ENCODE assay signal across 10 mouse cellular contexts in genomic region chrX:9128317-9128831, GRCm38 (mm10). TPM values are rescaled to one million over a fixed set of nuclear protein-coding genes. Genes with fewer than 3 reads are reported as not detected.
DNase-seq lines count a peak whose midpoint lies in the region; ATAC-seq lines count a peak whose summit lies in the region.
"Had no signal": no experiment of that assay in that cellular context is flagged by ENCODE, and none has a peak within 500 bp of the region (broad histone marks: within the 10 kb centered on the region; RNA-seq: fewer than 3 reads in every experiment).

No protein-coding gene starts in this region.

- no peaks in the 10 kb centered on the region for H3K9me3 ChIP-seq in hindbrain, embryonic 11.5 days (ENCODE audit: control insufficient read depth, low read length)
- H3K9me3 ChIP-seq in hindbrain, embryonic 13.5 days, result no peaks in the 10 kb centered on the region
- H3K9me3 ChIP-seq: limb, embryonic 15.5 days; stomach, embryonic 15.5 days had no signal

- H3K9ac ChIP-seq in hindbrain, embryonic 11.5 days (ENCODE audit: low read depth, low read length), result no peak overlapping the region
- no peak overlapping the region for H3K9ac ChIP-seq in hindbrain, embryonic 13.5 days
- H3K9ac ChIP-seq: limb, embryonic 15.5 days; stomach, embryonic 15.5 days had no signal

- peak; percentile 9 for DNase-seq in hindbrain, embryonic 11.5 days (ENCODE audit: low spot score)
- DNase-seq in c-Kit-positive CD71-negative TER-119-negative erythroid progenitor cells, embryonic 14.5 days (ENCODE audit: low read depth), result peak; percentile 7
- DNase-seq in lung, postnatal 14 days, result peak; percentile 24
- DNase-seq in thymus, postnatal 0 days (ENCODE audit: low spot score), result no peak

- H3K4me1 ChIP-seq in hindbrain, embryonic 11.5 days (replicated peaks; ENCODE audit: control insufficient read depth, insufficient read depth, low read length), result no peaks in the 10 kb centered on the region
- no peaks in the 10 kb centered on the region for H3K4me1 ChIP-seq in hindbrain, embryonic 13.5 days (replicated peaks)
- H3K4me1 ChIP-seq: limb, embryonic 15.5 days; stomach, embryonic 15.5 days had no signal

- no peak overlapping the region for H3K4me2 ChIP-seq in hindbrain, embryonic 11.5 days (replicated peaks; ENCODE audit: low read depth, low read length)
- no peak overlapping the region for H3K4me2 ChIP-seq in hindbrain, embryonic 13.5 days
- H3K4me2 ChIP-seq: limb, embryonic 15.5 days; stomach, embryonic 15.5 days had no signal

- H3K27me3 ChIP-seq in hindbrain, embryonic 11.5 days (ENCODE audit: control insufficient read depth, insufficient read depth, low read length), result no peaks in the 10 kb centered on the region
- no peaks in the 10 kb centered on the region for H3K27me3 ChIP-seq in hindbrain, embryonic 13.5 days
- H3K27me3 ChIP-seq: limb, embryonic 15.5 days; stomach, embryonic 15.5 days had no signal

- WGBS in hindbrain, embryonic 11.5 days, result 46% methylated on average over 7 of the region's 7 CpGs
- WGBS in hindbrain, embryonic 13.5 days, result 49% methylated on average over 7 of the region's 7 CpGs

- no peaks in the 10 kb centered on the region for H3K36me3 ChIP-seq in hindbrain, embryonic 11.5 days (ENCODE audit: control insufficient read depth, insufficient read depth, low read length)
- H3K36me3 ChIP-seq in hindbrain, embryonic 13.5 days, result no peaks in the 10 kb centered on the region
- H3K36me3 ChIP-seq: limb, embryonic 15.5 days; stomach, embryonic 15.5 days had no signal

- H3K27ac ChIP-seq in hindbrain, embryonic 11.5 days (ENCODE audit: low read depth, low read length), result no peak overlapping the region
- no peak overlapping the region for H3K27ac ChIP-seq in hindbrain, embryonic 13.5 days
- H3K27ac ChIP-seq: limb, embryonic 15.5 days; stomach, embryonic 15.5 days had no signal

- ATAC-seq in hindbrain, embryonic 11.5 days (ENCODE audit: low FRiP score), result no peak
- ATAC-seq in hindbrain, embryonic 13.5 days (ENCODE audit: low FRiP score), result no peak
- peak; percentile 67 for ATAC-seq in CD4-positive, CD25-positive, alpha-beta regulatory T cell, adult 4 months
- peak; percentile 65 to 74 for ATAC-seq in hematopoietic stem cell, adult 5-6 weeks (replicated peaks in 1 of 2; ENCODE audit: insufficient read depth in 1 of 2, low FRiP score in 2 of 2, low TSS enrichment in 1 of 2, low read depth in 1 of 2, poor library complexity in 2 of 2, severe bottlenecking in 2 of 2)
- no peak for ATAC-seq in activated CD4-positive, CD25-positive, alpha-beta regulatory T cell, adult 4 months

- no peak overlapping the region for H3K4me3 ChIP-seq in hindbrain, embryonic 11.5 days (ENCODE audit: low read depth, low read length)
- no peak overlapping the region for H3K4me3 ChIP-seq in hindbrain, embryonic 13.5 days
- H3K4me3 ChIP-seq: limb, embryonic 15.5 days; stomach, embryonic 15.5 days had no signal

RNA-seq across cellular contexts. Expression of gene 4930402K13Rik, which starts 24.0 kb away (rescaled TPM):
- polyA plus RNA-seq in hindbrain, embryonic 11.5 days (2014; fragmentation: Nextera tagmentation; extraction: Ambion mirVana), result not detected in 2 replicates
- not detected in 2 replicates for polyA plus RNA-seq in hindbrain, embryonic 13.5 days (2015; fragmentation: Nextera tagmentation; extraction: Ambion mirVana)
- polyA plus RNA-seq in CD4-positive, CD25-positive, alpha-beta regulatory T cell, adult 4 months (2017; shearing (Covaris generic)), result not detected
- not detected in 2 replicates for total RNA-seq in hematopoietic stem cell, adult 5-6 weeks (2017)
- not detected for polyA plus RNA-seq in activated CD4-positive, CD25-positive, alpha-beta regulatory T cell, adult 4 months (2017; shearing (Covaris generic))
- polyA plus RNA-seq in thymus, postnatal 0 days (2015; fragmentation: Nextera tagmentation; extraction: Ambion mirVana), result not detected in 2 replicates
- polyA plus RNA-seq: limb, embryonic 15.5 days; stomach, embryonic 15.5 days had no signal

Comparison
In these comparisons a context has a peak if more than half of its experiments do, and no peak if none do; other contexts are left out.
1. ATAC-seq: peak in CD4-positive, CD25-positive, alpha-beta regulatory T cell, adult 4 months (single experiment) and hematopoietic stem cell, adult 5-6 weeks (2 of 2); none in hindbrain, embryonic 11.5 days (single experiment), hindbrain, embryonic 13.5 days (single experiment) and activated CD4-positive, CD25-positive, alpha-beta regulatory T cell, adult 4 months (single experiment).